Mouse (Mus musculus) lung, postnatal 0 days (tissue): Measurements from ENCODE around the gene Rsbn1l.

Experiments used
- CTCF ChIP-seq: IDR thresholded peaks from 2 replicates; pipeline ENCODE4 v1.5.1; 2016; ENCODE audit warnings: antibody characterized with exemption, mild to moderate bottlenecking
- EP300 ChIP-seq: IDR thresholded peaks from 2 replicates; pipeline ENCODE4 v1.6.1; 2016; ENCODE audit warnings: antibody characterized with exemption, mild to moderate bottlenecking, control low read depth

DNA sequence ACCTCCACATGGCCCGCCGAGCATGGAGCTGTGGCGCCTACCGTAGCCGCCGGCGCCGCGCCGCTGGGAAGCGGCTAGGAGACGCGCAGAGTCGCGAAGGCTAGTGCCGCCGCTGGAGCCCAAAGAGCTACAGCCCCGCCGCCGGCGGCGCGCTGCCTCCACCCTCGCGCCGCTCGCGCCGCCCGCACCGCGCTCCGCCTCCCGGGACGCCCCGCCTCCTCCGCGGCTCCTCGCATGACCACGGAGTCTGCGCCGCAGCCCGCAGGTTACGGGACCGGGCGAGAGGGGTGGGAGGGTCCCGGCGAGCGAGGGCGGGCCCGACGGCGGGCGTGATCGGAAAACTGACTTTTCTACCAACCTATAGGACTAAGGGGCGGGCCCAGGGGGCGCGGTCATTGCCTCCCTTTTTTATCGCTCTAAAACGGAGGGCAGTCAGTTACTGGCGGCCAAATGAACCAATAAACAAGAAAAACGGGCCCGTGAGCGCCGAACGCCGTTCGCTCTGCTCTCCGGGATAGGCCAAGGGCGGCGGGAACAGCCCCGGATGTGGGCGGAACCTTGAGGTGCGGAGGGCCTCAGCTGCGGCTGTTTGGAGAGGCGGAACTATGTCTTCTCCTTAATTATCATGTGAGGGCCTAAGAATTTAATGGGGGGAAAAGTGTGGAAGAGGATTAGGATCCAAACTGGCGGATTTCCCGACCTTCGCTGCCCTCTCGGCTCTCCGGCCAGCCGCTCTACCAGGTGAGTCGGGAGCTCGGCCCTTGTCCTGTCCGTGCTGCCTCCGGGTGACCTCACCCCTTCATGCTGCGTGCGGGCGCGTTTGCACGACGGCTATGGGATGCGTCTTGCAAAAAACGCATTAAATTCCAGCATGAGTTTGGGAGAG, 74.0 kb downstream of the Rsbn1l start, which contains the start of the genes Phtf2 and Tmem60:
- TF ChIP-seq CTCF (peak; percentile 17; the same call in 1 of the 2 replicates), EP300 (no peak)
